8 mouse cellular contexts compared by ENCODE assay signal in genomic region chr13:4608530-4608929, GRCm38 (mm10). TPM values are rescaled to one million over a fixed set of nuclear protein-coding genes. Genes with fewer than 3 reads are reported as not detected.
A peak's percentile ranks its signal among the peaks of the same experiment; 100 is the strongest.
DNase-seq lines count a peak whose midpoint lies in the region; ATAC-seq and TF ChIP-seq lines count a peak whose summit lies in the region.

No protein-coding gene starts in this region.

- 28% methylated on average over 9 of the region's 9 CpGs for WGBS in heart, embryonic 16.5 days
- 30% methylated on average over 9 of the region's 9 CpGs for WGBS in hindbrain, embryonic 10.5 days

- H3K27ac ChIP-seq in heart, embryonic 16.5 days (ENCODE audit: low read length): peak overlapping the region; percentile 50
- 0 out of 2 replicates have a peak overlapping the region, but pooled peaks have one; percentile 22 for H3K27ac ChIP-seq in MEL (ENCODE audit: control insufficient read depth, low read depth, low read length)
- H3K27ac ChIP-seq in hindbrain, embryonic 10.5 days: peak overlapping the region; percentile 87

- H3K79me2 ChIP-seq in MEL (ENCODE audit: control insufficient read depth, insufficient read depth, low read length, poor library complexity): no peaks in the 10 kb centered on the region

- no peak for TF ChIP-seq CTCF in MEL (IDR thresholded peaks at IDR 0.05 in 2 of 3, conservative IDR thresholded peaks at IDR 0.05 in 1 of 3; ENCODE audit: control insufficient read depth in 1 of 3, insufficient read depth in 1 of 3, low read depth in 2 of 3, low read length in 3 of 3, poor library complexity in 1 of 3, severe bottlenecking in 1 of 3)

- TF ChIP-seq POLR2A in MEL (IDR thresholded peaks at IDR 0.05; ENCODE audit: control insufficient read depth in 1 of 2, insufficient read depth in 1 of 2, low read depth in 1 of 2, low read length in 2 of 2, poor library complexity in 1 of 2): no peak; a peak in 1 of 4 replicates

- peak; percentile 16; the same call in 1 of the 2 replicates for ATAC-seq in heart, embryonic 16.5 days (replicated peaks; ENCODE audit: extremely low read depth, insufficient read depth, low FRiP score)
- ATAC-seq in megakaryocyte, adult 5-6 weeks (ENCODE audit: poor library complexity, severe bottlenecking): peak; percentile 8

- peak overlapping the region; percentile 75 for H3K9ac ChIP-seq in heart, embryonic 16.5 days (ENCODE audit: low read length)
- H3K9ac ChIP-seq in MEL (ENCODE audit: control insufficient read depth, low read depth, low read length, poor library complexity, severe bottlenecking): peak overlapping the region; percentile 76

- no peak for TF ChIP-seq RAD21 in MEL (IDR thresholded peaks at IDR 0.05; ENCODE audit: low read depth, low read length)

- no peak for TF ChIP-seq EP300 in MEL (IDR thresholded peaks at IDR 0.05; ENCODE audit: low read depth in 1 of 2, low read length in 2 of 2)

- no peak for DNase-seq in heart, postnatal 36 days
- peak; percentile 58 for DNase-seq in MEL (ENCODE audit: low read depth, low spot score)
- DNase-seq in hindbrain, embryonic 10.5 days (ENCODE audit: low spot score): no peak
- DNase-seq in urinary bladder, postnatal 10 days (ENCODE audit: low spot score): no peak
- DNase-seq in spleen, postnatal 14 days (ENCODE audit: low spot score in 2 of 2): no peak
- DNase-seq in gastrocnemius, postnatal 4 days (ENCODE audit: low spot score in 2 of 2): no peak

- no peaks in the 10 kb centered on the region for H3K9me3 ChIP-seq in heart, embryonic 16.5 days (replicated peaks; ENCODE audit: control insufficient read depth, low read length)
- H3K9me3 ChIP-seq in MEL (replicated peaks; ENCODE audit: insufficient read depth, low read length): no peaks in the 10 kb centered on the region
- no peaks in the 10 kb centered on the region for H3K9me3 ChIP-seq in hindbrain, embryonic 10.5 days

- peaks cover 5% of the 10 kb centered on the region for H3K4me1 ChIP-seq in heart, embryonic 16.5 days (ENCODE audit: control insufficient read depth, insufficient read depth, low read length)
- peaks cover 0 to 4% of the 10 kb centered on the region in 2 experiments; a peak in 1 of 4 replicates for H3K4me1 ChIP-seq in MEL (ENCODE audit: control insufficient read depth in 1 of 2, insufficient read depth in 2 of 2, low read length in 2 of 2)
- H3K4me1 ChIP-seq in hindbrain, embryonic 10.5 days (replicated peaks): no peaks in the 10 kb centered on the region

- intact Hi-C loops in heart, postnatal 36 days (cut with DNase I): no loop called here

- peak overlapping the region; percentile 64 for H3K4me3 ChIP-seq in heart, embryonic 16.5 days (ENCODE audit: low read length)
- peak overlapping the region; percentile 84 to 89 for H3K4me3 ChIP-seq in MEL (ENCODE audit: control insufficient read depth in 1 of 2, insufficient read depth in 1 of 2, low read depth in 2 of 2, low read length in 2 of 2)
- peak overlapping the region; percentile 66 for H3K4me3 ChIP-seq in hindbrain, embryonic 10.5 days

- no peaks in the 10 kb centered on the region; the same call in 1 of the 2 replicates for H3K36me3 ChIP-seq in heart, embryonic 16.5 days (ENCODE audit: control insufficient read depth, insufficient read depth)
- H3K36me3 ChIP-seq in MEL (ENCODE audit: control insufficient read depth in 1 of 2, insufficient read depth in 2 of 2, low read length in 2 of 2): peaks cover 0 to 2% of the 10 kb centered on the region in 2 experiments; a peak in 1 of 4 replicates
- 0 out of 2 replicates have a peak, but pooled peaks cover 4% of the 10 kb centered on the region for H3K36me3 ChIP-seq in hindbrain, embryonic 10.5 days

- no peaks in the 10 kb centered on the region; the same call in 1 of the 2 replicates for H3K27me3 ChIP-seq in heart, embryonic 16.5 days (ENCODE audit: control insufficient read depth, insufficient read depth, low read length)
- H3K27me3 ChIP-seq in MEL (ENCODE audit: control insufficient read depth in 1 of 2, insufficient read depth in 2 of 2, low read length in 2 of 2): no peaks in the 10 kb centered on the region
- no peaks in the 10 kb centered on the region for H3K27me3 ChIP-seq in hindbrain, embryonic 10.5 days (ENCODE audit: insufficient read depth, poor library complexity, severe bottlenecking)

- H3K4me2 ChIP-seq in heart, embryonic 16.5 days (ENCODE audit: low read depth, low read length): peak overlapping the region; percentile 81

TF ChIP-seq in MEL, 35 proteins besides CTCF, POLR2A, EP300 and RAD21:
- TF ChIP-seq MAZ (IDR thresholded peaks at IDR 0.05; ENCODE audit: low read depth, low read length) (no peak), HCFC1 (IDR thresholded peaks at IDR 0.05; ENCODE audit: low read depth, low read length) (0 out of 2 replicates have a peak, but pooled peaks have one; percentile 10), ZNF384 (IDR thresholded peaks at IDR 0.05; ENCODE audit: low read depth, low read length) (no peak), POLR2AphosphoS2 (IDR thresholded peaks at IDR 0.05; ENCODE audit: low read length) (no peak), TBP (IDR thresholded peaks at IDR 0.05; ENCODE audit: low read depth, low read length) (no peak), ETS1 (IDR thresholded peaks at IDR 0.05; ENCODE audit: low read depth, low read length) (no peak)
TF ChIP-seq in MEL: peak in this region for 1.

RNA-seq across cellular contexts. Expression of gene Akr1e1, which starts 0.4 kb away (rescaled TPM):
- 42.2 and 47.6 TPM in 2 replicates for polyA plus RNA-seq in heart, embryonic 16.5 days (2015; fragmentation: Nextera tagmentation; extraction: Ambion mirVana)
- 10 to 100 TPM; 17.2 to 19.8 TPM for total RNA-seq in heart, postnatal 36 days (2021)
- 13.8 and 14.4 TPM in 2 replicates for total RNA-seq in MEL (2012; rRNA removed)
- 10 to 100 TPM in 1 of 2 experiments, not detected in 1; 16.2 TPM for polyA plus RNA-seq in MEL (2012; ENCODE audit: insufficient read depth in 1 of 2, insufficient read length in 2 of 2, low read depth in 1 of 2, low replicate concordance in 2 of 2, missing spikeins in 1 of 2)
- 55.5 and 61.7 TPM in 2 replicates for polyA plus RNA-seq in hindbrain, embryonic 10.5 days (2016; fragmentation: Nextera tagmentation; extraction: Ambion mirVana)
- total RNA-seq in megakaryocyte, adult 5-6 weeks (2015): 9.4 and 15.6 TPM in 2 replicates
- 3.3 and 3.9 TPM in 2 replicates for total RNA-seq in megakaryocyte, adult 5-6 weeks (2017)
- 10 to 100 TPM; 16.6 to 18.7 TPM for total RNA-seq in gastrocnemius, postnatal 4 days (2021)

RNA-seq across cellular contexts. Expression of gene Akr1c21, which starts 34.7 kb away (rescaled TPM):
- polyA plus RNA-seq in heart, embryonic 16.5 days (2015; fragmentation: Nextera tagmentation; extraction: Ambion mirVana): not detected in 2 replicates
- total RNA-seq in heart, postnatal 36 days (2021): not detected
- total RNA-seq in MEL (2012; rRNA removed): 0.36 and 0.39 TPM in 2 replicates
- polyA plus RNA-seq in MEL (2012; ENCODE audit: insufficient read depth in 1 of 2, insufficient read length in 2 of 2, low read depth in 1 of 2, low replicate concordance in 2 of 2, missing spikeins in 1 of 2): under 1 TPM in 1 of 2 experiments, not detected in 1; 0.18 TPM
- not detected in 2 replicates for polyA plus RNA-seq in hindbrain, embryonic 10.5 days (2016; fragmentation: Nextera tagmentation; extraction: Ambion mirVana)
- total RNA-seq in megakaryocyte, adult 5-6 weeks (2015): not detected in 2 replicates
- total RNA-seq in megakaryocyte, adult 5-6 weeks (2017): not detected in 2 replicates
- not detected for total RNA-seq in gastrocnemius, postnatal 4 days (2021)

Comparison
In these comparisons a context has a peak if more than half of its experiments do, and no peak if none do; other contexts are left out.
1. H3K27ac ChIP-seq: peak in every context shown above with its lines; median percentile 87 in hindbrain, embryonic 10.5 days; 50 in heart, embryonic 16.5 days; 22 in MEL.